Mouse (Mus musculus): Measurements from ENCODE around the gene Gm9745. TPM values are rescaled to one million over a fixed set of nuclear protein-coding genes. Genes with fewer than 3 reads are reported as not detected.
"Not testable (repeated sequence)": the region's sequence is repeated elsewhere in the genome, so short reads cannot be mapped to it uniquely, and the experiment has no call there.

Gm9745 gene
- polyA plus RNA-seq, 1 experiment from 2014 or later: not detected

DNA sequence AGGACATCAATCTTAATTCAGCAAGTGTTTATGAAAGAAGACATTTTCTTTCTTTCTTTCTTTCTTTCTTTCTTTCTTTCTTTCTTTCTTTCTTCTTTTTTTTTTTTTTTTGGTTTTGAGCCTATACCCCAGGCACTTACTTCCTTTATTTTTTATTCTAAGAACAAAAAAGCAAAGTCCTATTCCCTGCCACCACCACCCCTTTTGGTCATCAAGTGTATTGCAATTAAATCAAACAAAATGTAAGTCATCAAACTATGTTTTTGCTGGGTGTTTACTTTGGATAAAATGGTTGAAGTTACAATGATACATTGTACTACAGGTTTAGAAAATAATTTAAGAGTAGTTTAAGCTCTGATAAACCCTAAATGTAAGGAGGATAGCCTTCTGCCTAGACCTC lies 24.3 kb upstream of the Gm9745 start:
- Histone ChIP-seq H3K4me2 (ENCODE audit: low read length) (no peak overlapping the region), H3K9me3 (replicated peaks; ENCODE audit: low read length) (no peaks in the 10 kb centered on the region), H3K4me1 (replicated peaks; ENCODE audit: insufficient read depth, low read length) (no peaks in the 10 kb centered on the region), H3K27ac (no peak overlapping the region), H3K36me3 (ENCODE audit: insufficient read depth, low read length) (peaks cover 54% of the 10 kb centered on the region), H3K4me3 (replicated peaks; ENCODE audit: low read depth, low read length) (no peak overlapping the region), H3K9ac (ENCODE audit: low read depth, low read length) (no peak overlapping the region), H3K27me3 (ENCODE audit: insufficient read depth, low read length) (no peaks in the 10 kb centered on the region)
- DNase-seq (ENCODE audit: low spot score) (no peak), ATAC-seq (replicated peaks; ENCODE audit: low FRiP score, low read depth) (no peak)
- peak; percentile 35; the same call in 1 of the 2 replicates for TF ChIP-seq CTCF (IDR thresholded peaks at IDR 0.05; ENCODE audit: low read depth)

DNA sequence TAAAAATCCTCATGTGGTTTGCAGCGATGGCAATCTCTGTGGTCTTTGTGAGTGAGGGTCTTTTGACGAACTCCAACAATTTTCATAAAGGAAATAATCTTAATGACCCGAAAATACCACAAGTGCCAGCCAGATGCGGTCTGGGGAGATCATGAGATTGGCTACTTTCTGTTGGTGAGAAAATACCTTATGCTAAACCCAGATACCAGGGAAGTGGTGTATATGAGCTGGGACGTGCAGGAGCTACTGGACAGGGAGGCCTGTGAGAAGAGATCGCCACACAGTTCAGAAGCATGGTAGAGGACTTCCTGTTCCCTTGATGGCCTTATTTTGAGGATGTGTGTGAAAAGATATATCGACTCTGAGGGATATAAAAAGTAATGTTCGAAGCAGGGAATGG lies 19.7 kb upstream of the Gm9745 start:
- no peak overlapping the region for H3K9ac ChIP-seq (ENCODE audit: low read depth, low read length)
- DNase-seq (ENCODE audit: low spot score): no peak
- TF ChIP-seq CTCF (IDR thresholded peaks at IDR 0.05; ENCODE audit: low read depth): no peak
- 94% methylated on average over 8 of the region's 8 CpGs for WGBS
- no peak overlapping the region for H3K4me3 ChIP-seq (replicated peaks; ENCODE audit: low read depth, low read length)
- no peak overlapping the region for H3K4me2 ChIP-seq (ENCODE audit: low read length)
- no peak for ATAC-seq (replicated peaks; ENCODE audit: low FRiP score, low read depth)
- no peaks in the 10 kb centered on the region for H3K4me1 ChIP-seq (replicated peaks; ENCODE audit: insufficient read depth, low read length)
- no peaks in the 10 kb centered on the region for H3K27me3 ChIP-seq (ENCODE audit: insufficient read depth, low read length)
- peaks cover 16% of the 10 kb centered on the region for H3K36me3 ChIP-seq (ENCODE audit: insufficient read depth, low read length)
- H3K27ac ChIP-seq: no peak overlapping the region
- H3K9me3 ChIP-seq (replicated peaks; ENCODE audit: low read length): no peaks in the 10 kb centered on the region

DNA sequence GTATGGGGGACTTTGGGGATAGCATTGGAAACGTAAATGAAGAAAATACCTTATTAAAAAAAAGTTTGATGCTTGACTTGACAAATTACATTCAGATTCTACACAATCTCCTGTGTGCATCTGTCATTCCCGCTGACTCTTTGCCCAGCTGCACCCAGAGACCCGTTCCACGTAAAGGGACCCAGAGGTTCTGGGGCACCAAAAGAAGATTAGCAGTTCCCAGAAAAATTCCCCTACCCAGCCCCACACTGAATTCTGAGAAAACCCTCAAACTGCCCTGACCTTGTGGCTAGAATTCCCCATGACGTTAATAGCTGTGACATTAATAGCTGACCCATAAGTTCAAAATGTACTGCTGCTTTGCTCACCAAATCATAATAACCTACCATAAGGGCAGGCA lies 17.2 kb upstream of the Gm9745 start:
- Histone ChIP-seq H3K4me1 (replicated peaks; ENCODE audit: insufficient read depth, low read length) (no peaks in the 10 kb centered on the region), H3K27ac (no peak overlapping the region), H3K9ac (ENCODE audit: low read depth, low read length) (no peak overlapping the region), H3K4me3 (replicated peaks; ENCODE audit: low read depth, low read length) (no peak overlapping the region), H3K4me2 (ENCODE audit: low read length) (no peak overlapping the region), H3K9me3 (replicated peaks; ENCODE audit: low read length) (no peaks in the 10 kb centered on the region), H3K36me3 (ENCODE audit: insufficient read depth, low read length) (peaks cover 4% of the 10 kb centered on the region; the same call in 1 of the 2 replicates), H3K27me3 (ENCODE audit: insufficient read depth, low read length) (no peaks in the 10 kb centered on the region)
- WGBS: 97% methylated on average over 5 of the region's 5 CpGs
- TF ChIP-seq CTCF (IDR thresholded peaks at IDR 0.05; ENCODE audit: low read depth): no peak
- no peak for ATAC-seq (replicated peaks; ENCODE audit: low FRiP score, low read depth)
- DNase-seq (ENCODE audit: low spot score): no peak

DNA sequence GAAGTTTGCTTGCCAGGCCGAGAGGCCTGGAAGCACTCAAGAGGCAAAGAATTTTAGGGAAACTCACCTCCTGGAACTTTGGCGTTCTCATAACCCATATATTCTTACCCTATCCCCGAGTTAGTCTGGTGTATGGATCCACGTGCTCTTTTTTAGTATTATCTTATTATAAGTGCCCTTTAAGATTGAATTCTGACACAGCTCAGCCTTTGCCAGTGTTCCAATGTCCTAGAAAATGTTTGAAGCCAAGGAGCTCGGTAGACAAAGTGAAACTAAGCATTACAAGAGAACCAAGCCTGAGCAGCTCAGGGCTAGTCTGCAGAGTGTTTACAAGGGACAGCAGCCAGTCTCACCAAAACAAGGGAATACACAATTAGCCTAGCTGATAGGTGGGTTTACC lies 14.2 kb upstream of the Gm9745 start:
- H3K27me3 ChIP-seq (ENCODE audit: insufficient read depth, low read length); H3K4me1 ChIP-seq (replicated peaks; ENCODE audit: insufficient read depth, low read length); ATAC-seq (replicated peaks; ENCODE audit: low FRiP score, low read depth); H3K4me2 ChIP-seq (ENCODE audit: low read length); H3K36me3 ChIP-seq (ENCODE audit: insufficient read depth, low read length); H3K27ac ChIP-seq; H3K9ac ChIP-seq (ENCODE audit: low read depth, low read length); DNase-seq (ENCODE audit: low spot score); H3K9me3 ChIP-seq (replicated peaks; ENCODE audit: low read length); H3K4me3 ChIP-seq (replicated peaks; ENCODE audit: low read depth, low read length): not testable (repeated sequence)
- WGBS: 39% methylated on average over 5 of the region's 5 CpGs

DNA sequence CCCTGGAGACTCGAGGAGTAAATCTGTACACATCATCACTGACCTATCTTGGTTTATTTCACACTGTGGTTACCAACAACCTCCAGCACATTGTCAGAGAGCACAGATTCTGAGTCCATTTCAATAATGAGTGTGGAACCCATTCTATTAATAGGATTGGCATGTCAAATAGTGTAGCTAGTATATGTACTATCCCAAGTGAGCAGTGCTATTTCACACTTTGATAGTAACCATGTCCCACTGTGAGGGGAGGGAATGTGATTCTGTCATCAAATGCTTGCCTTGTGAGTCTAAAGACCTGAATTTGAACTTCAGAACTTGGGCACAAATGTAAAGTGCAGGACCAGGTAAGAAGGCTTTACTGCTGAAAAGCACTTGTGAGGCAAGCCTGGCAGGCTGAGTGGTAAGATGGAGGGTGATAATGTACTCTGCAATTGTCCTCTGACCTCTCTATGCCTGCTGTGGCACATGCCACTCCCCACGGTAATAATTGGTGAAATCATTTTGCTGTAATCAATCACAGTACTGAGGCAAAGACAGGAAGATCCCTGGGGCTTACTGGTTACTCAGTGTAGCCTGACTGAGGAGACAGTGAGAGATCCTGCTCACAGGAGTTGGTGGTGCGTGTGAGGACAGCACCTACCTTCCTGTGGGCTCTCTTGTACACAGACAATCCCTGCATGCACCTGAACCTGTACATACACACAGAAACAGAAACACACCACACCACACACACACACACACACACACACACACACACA lies 13.3 kb upstream of the Gm9745 start:
- H3K36me3 ChIP-seq (ENCODE audit: insufficient read depth, low read length); H3K4me3 ChIP-seq (replicated peaks; ENCODE audit: low read depth, low read length); H3K9ac ChIP-seq (ENCODE audit: low read depth, low read length); H3K9me3 ChIP-seq (replicated peaks; ENCODE audit: low read length); H3K27me3 ChIP-seq (ENCODE audit: insufficient read depth, low read length); H3K4me1 ChIP-seq (replicated peaks; ENCODE audit: insufficient read depth, low read length); H3K27ac ChIP-seq; ATAC-seq (replicated peaks; ENCODE audit: low FRiP score, low read depth); DNase-seq (ENCODE audit: low spot score); H3K4me2 ChIP-seq (ENCODE audit: low read length): not testable (repeated sequence)
- WGBS: 60% methylated on average over 2 of the region's 3 CpGs

DNA sequence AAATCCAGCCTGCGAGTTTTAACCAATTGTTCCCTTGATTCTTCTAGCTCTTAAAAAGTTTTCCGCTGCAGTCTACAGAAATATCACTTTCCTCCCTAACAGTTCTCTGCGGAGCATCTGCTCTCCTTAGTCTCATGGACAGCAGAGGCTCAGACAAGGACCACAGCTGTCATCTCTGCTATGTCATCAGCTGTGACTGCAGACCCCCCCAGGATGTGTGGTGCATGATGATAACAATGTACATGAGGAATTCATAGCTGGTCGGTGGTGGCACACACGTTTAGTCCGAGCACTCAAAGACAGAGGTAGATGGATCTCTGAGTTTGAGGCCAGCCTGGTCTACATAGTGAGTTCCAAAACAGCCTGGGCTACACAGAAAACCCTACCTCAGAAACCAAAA lies 11.5 kb upstream of the Gm9745 start:
- H3K4me2 ChIP-seq (ENCODE audit: low read length); H3K4me3 ChIP-seq (replicated peaks; ENCODE audit: low read depth, low read length); H3K4me1 ChIP-seq (replicated peaks; ENCODE audit: insufficient read depth, low read length); H3K9ac ChIP-seq (ENCODE audit: low read depth, low read length); H3K27me3 ChIP-seq (ENCODE audit: insufficient read depth, low read length); ATAC-seq (replicated peaks; ENCODE audit: low FRiP score, low read depth); H3K36me3 ChIP-seq (ENCODE audit: insufficient read depth, low read length); H3K27ac ChIP-seq; H3K9me3 ChIP-seq (replicated peaks; ENCODE audit: low read length); DNase-seq (ENCODE audit: low spot score): not testable (repeated sequence)
- 77% methylated on average over 4 of the region's 6 CpGs for WGBS

DNA sequence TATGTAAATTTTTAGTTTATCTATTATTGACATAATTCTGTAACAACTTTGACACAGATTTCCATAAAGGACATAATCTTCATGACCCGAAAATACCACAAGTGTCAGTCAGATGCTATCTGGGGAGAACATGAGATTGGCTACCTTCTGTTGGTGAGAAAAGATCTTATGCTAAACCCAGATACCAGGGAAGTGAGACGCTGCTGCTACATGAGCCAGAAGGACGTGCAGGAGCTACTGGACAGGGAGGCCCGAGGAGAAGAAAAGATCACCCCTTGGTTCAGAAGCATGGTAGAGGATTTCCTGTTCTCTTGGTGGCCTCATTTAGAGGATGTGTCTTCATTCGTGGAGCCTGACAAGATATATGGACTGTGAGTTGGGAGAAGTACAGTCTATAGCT lies 11.0 kb upstream of the Gm9745 start:
- DNase-seq (ENCODE audit: low spot score); ATAC-seq (replicated peaks; ENCODE audit: low FRiP score, low read depth); H3K4me3 ChIP-seq (replicated peaks; ENCODE audit: low read depth, low read length); H3K36me3 ChIP-seq (ENCODE audit: insufficient read depth, low read length); H3K27ac ChIP-seq; H3K9me3 ChIP-seq (replicated peaks; ENCODE audit: low read length); H3K4me2 ChIP-seq (ENCODE audit: low read length); H3K9ac ChIP-seq (ENCODE audit: low read depth, low read length); H3K4me1 ChIP-seq (replicated peaks; ENCODE audit: insufficient read depth, low read length); H3K27me3 ChIP-seq (ENCODE audit: insufficient read depth, low read length): not testable (repeated sequence)
- WGBS: 25% methylated on average over 1 of the region's 5 CpGs

DNA sequence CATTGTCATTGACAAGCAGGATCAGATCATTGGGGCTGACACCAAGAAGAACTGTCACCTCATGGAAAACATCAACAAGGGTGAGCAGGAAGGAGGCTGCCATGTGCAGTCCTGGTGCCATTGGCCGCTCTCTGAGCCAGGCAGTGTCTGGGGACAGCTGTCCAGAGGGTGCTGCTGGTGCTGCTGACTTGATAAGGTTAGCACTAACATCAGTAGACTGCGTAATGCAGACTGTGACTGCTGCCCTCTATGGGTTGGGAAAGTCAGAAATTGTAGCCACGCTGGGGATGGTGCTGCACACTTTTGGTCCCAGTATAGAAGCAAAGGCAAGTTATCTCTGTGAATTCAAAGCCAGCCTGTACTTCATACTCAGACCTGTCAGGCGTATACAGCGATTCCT lies 8.8 kb upstream of the Gm9745 start:
- H3K9ac ChIP-seq (ENCODE audit: low read depth, low read length); H3K36me3 ChIP-seq (ENCODE audit: insufficient read depth, low read length); H3K9me3 ChIP-seq (replicated peaks; ENCODE audit: low read length); DNase-seq (ENCODE audit: low spot score); H3K4me3 ChIP-seq (replicated peaks; ENCODE audit: low read depth, low read length); H3K27me3 ChIP-seq (ENCODE audit: insufficient read depth, low read length); H3K4me2 ChIP-seq (ENCODE audit: low read length); H3K27ac ChIP-seq; H3K4me1 ChIP-seq (replicated peaks; ENCODE audit: insufficient read depth, low read length): not testable (repeated sequence)
- no CpG with 5 or more reads among the region's 5 CpGs for WGBS
- ATAC-seq (replicated peaks; ENCODE audit: low FRiP score, low read depth): 0 out of 2 replicates have a peak, but pooled peaks have one; percentile 7

DNA sequence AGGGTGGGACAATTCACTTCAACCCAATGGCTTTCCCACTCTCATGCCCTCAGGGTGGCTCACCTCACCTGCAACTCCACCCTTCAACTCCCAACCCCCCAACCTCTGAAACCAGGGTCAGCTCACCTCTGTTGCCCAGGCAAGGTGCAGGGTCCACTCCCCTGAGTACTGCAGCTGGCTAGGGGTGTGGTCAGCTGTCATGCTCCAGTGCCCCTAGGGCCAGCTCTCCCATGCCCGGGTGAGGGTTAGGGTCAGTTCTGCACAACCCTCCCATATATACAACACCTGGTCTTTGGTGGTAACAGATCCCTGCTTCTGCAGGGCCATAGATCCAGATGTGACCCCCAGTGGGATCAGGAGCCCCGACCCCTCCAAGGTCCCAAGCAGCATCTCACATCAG lies 7.1 kb upstream of the Gm9745 start:
- 38% methylated on average over 2 of the region's 2 CpGs for WGBS
- not testable (repeated sequence) for DNase-seq (ENCODE audit: low spot score)
- peak; percentile 61 for ATAC-seq (replicated peaks; ENCODE audit: low FRiP score, low read depth)

More for the DNA sequence above, 7.1 kb upstream of the Gm9745 start:
- H3K36me3 ChIP-seq (ENCODE audit: insufficient read depth, low read length); H3K4me1 ChIP-seq (replicated peaks; ENCODE audit: insufficient read depth, low read length); H3K9me3 ChIP-seq (replicated peaks; ENCODE audit: low read length); H3K4me3 ChIP-seq (replicated peaks; ENCODE audit: low read depth, low read length); H3K9ac ChIP-seq (ENCODE audit: low read depth, low read length); H3K27me3 ChIP-seq (ENCODE audit: insufficient read depth, low read length); H3K4me2 ChIP-seq (ENCODE audit: low read length); H3K27ac ChIP-seq: not testable (repeated sequence)

Data from kidney, postnatal 0 days (tissue).